Mouse (Mus musculus) lung, postnatal 0 days (tissue): ENCODE measurements around the gene Kif11.

Experiments
- CTCF ChIP-seq: IDR thresholded peaks from 2 replicates; pipeline ENCODE4 v1.5.1; 2016; ENCODE audit warnings: antibody characterized with exemption, mild to moderate bottlenecking
- EP300 ChIP-seq: IDR thresholded peaks from 2 replicates; pipeline ENCODE4 v1.6.1; 2016; ENCODE audit warnings: antibody characterized with exemption, mild to moderate bottlenecking, control low read depth

- TF ChIP-seq CTCF = no peak
- TF ChIP-seq EP300 = no peak
Observed at GRCm38 (mm10) chr19:37378816-37379215, 2.6 kb downstream of the Kif11 start.
